Mouse (Mus musculus) embryonic facial prominence, embryonic 11.5 days (tissue): ENCODE data around the gene Tnfsf13. TPM values are rescaled to one million over a fixed set of nuclear protein-coding genes. Genes with fewer than 3 reads are reported as not detected.
"Not testable (repeated sequence)": the region's sequence is repeated elsewhere in the genome, so short reads cannot be mapped to it uniquely, and the experiment has no call there.

Experiments used
- ATAC-seq: fragments of 200-750 bp; cut with Nextera tagmentation; replicated peaks from 2 replicates; pipeline ENCODE4 v1.8.0; 2017; ENCODE audit warnings: low read depth; ENCODE audit not compliant: insufficient number of reproducible peaks, low FRiP score, low TSS enrichment
- DNase-seq: peaks from one replicate; pipeline ENCODE4 v3.0.0-alpha.2; 2015; ENCODE audit warnings: low spot score
- H3K27ac ChIP-seq: fragments of 300-500 bp; sonication (generic); replicated peaks from 2 replicates; pipeline ENCODE4 v1.5.1; 2014; ENCODE audit warnings: mild to moderate bottlenecking, low read depth, low read length, control low read depth
- H3K27me3 ChIP-seq: fragments of 300-500 bp; sonication (generic); 2 replicates; pipeline ENCODE4 v1.6.1; 2014; ENCODE audit warnings: mild to moderate bottlenecking, low read length, moderate library complexity, mixed read lengths; ENCODE audit not compliant: control insufficient read depth, insufficient read depth
- H3K36me3 ChIP-seq: fragments of 300-500 bp; sonication (generic); replicated peaks from 2 replicates; pipeline ENCODE4 v1.6.1; 2014; ENCODE audit warnings: low read depth, mild to moderate bottlenecking, low read length, moderate library complexity, mixed read lengths; ENCODE audit not compliant: control insufficient read depth, insufficient read depth
- H3K4me1 ChIP-seq: fragments of 300-500 bp; sonication (generic); 2 replicates; pipeline ENCODE4 v1.6.1; 2014; ENCODE audit warnings: low read length, mixed read lengths; ENCODE audit not compliant: control insufficient read depth, insufficient read depth
- H3K4me2 ChIP-seq: fragments of 300-500 bp; sonication (generic); 2 replicates; pipeline ENCODE4 v1.6.1; 2014; ENCODE audit warnings: low read depth, mild to moderate bottlenecking, control low read depth, low read length, moderate library complexity
- H3K4me3 ChIP-seq: fragments of 300-500 bp; sonication (generic); 2 replicates; pipeline ENCODE4 v1.5.1; 2014; ENCODE audit warnings: low read depth, low read length, control low read depth
- H3K9ac ChIP-seq: fragments of 300-500 bp; sonication (generic); replicated peaks from 2 replicates; pipeline ENCODE4 v1.6.1; 2014; ENCODE audit warnings: mild to moderate bottlenecking, control low read depth, low read length
- H3K9me3 ChIP-seq: fragments of 300-500 bp; sonication (generic); replicated peaks from 2 replicates; pipeline ENCODE4 v1.6.1; 2016; ENCODE audit warnings: mild to moderate bottlenecking, low read length, inconsistent platforms, mixed read lengths; ENCODE audit not compliant: control insufficient read depth
- WGBS: fragments of 180-500 bp; shearing (Covaris S2); extraction: QIAGEN DNeasy Blood & Tissue Kit; methylation state at CpG from one replicate; pipeline ENCODE4 v1.1.7; 2014; 5-methylcytosine and 5-hydroxymethylcytosine counted together
- polyA plus RNA-seq: library from polyadenylated mRNA; unstranded; fragments of >200 nt; fragmentation: Nextera tagmentation; extraction: Ambion mirVana; gene quantifications from 2 replicates; pipeline ENCODE4 v1.2.1, GENCODE M21; 2014

Gene Tnfsf13
- polyA plus RNA-seq, 1 experiment from 2014 or later, result 0.42 TPM

- H3K27ac ChIP-seq, H3K4me1 ChIP-seq, H3K9ac ChIP-seq, H3K9me3 ChIP-seq, ATAC-seq, H3K4me3 ChIP-seq, H3K4me2 ChIP-seq, H3K36me3 ChIP-seq, H3K27me3 ChIP-seq, DNase-seq: not testable (repeated sequence)
- WGBS, result 47% methylated on average over 2 of the region's 3 CpGs
Measured at GRCm38 (mm10) chr11:69703381-69703780, 17.8 kb upstream of the Tnfsf13 start.

GRCm38 (mm10) chr11:69702886-69703285 lies 17.3 kb upstream of the Tnfsf13 start:
- not testable (repeated sequence) for ATAC-seq, DNase-seq, H3K36me3 ChIP-seq, H3K9ac ChIP-seq, H3K4me1 ChIP-seq, H3K4me3 ChIP-seq, H3K27ac ChIP-seq, H3K4me2 ChIP-seq, H3K9me3 ChIP-seq, H3K27me3 ChIP-seq
- WGBS, result 90% methylated on average over 9 of the region's 10 CpGs

- H3K4me3 ChIP-seq, result no peak overlapping the region
- DNase-seq (no peak), ATAC-seq (no peak)
- no peak overlapping the region for H3K27ac ChIP-seq
- no peaks in the 10 kb centered on the region for H3K9me3 ChIP-seq
- H3K9ac ChIP-seq, result no peak overlapping the region
- H3K4me1 ChIP-seq, result peaks cover 3% of the 10 kb centered on the region; the same call in 1 of the 2 replicates
- H3K27me3 ChIP-seq, result no peaks in the 10 kb centered on the region
- 59% methylated on average over 1 of the region's 1 CpGs for WGBS
- no peak overlapping the region for H3K4me2 ChIP-seq
- H3K36me3 ChIP-seq, result no peaks in the 10 kb centered on the region
Measured at GRCm38 (mm10) chr11:69699595-69699994, 14.0 kb upstream of the Tnfsf13 start.

- DNase-seq (no peak), ATAC-seq (no peak)
- WGBS, result 63% methylated on average over 5 of the region's 5 CpGs
- H3K27me3 ChIP-seq, result no peaks in the 10 kb centered on the region
- H3K4me2 ChIP-seq, result no peak overlapping the region
- H3K9me3 ChIP-seq, result no peaks in the 10 kb centered on the region
- H3K4me3 ChIP-seq, result no peak overlapping the region
- H3K9ac ChIP-seq, result no peak overlapping the region
- H3K4me1 ChIP-seq, result peaks cover 3% of the 10 kb centered on the region; the same call in 1 of the 2 replicates
- no peaks in the 10 kb centered on the region for H3K36me3 ChIP-seq
- no peak overlapping the region for H3K27ac ChIP-seq
Measured at GRCm38 (mm10) chr11:69698574-69698973, 13.0 kb upstream of the Tnfsf13 start.

GRCm38 (mm10) chr11:69697396-69697795 lies 11.8 kb upstream of the Tnfsf13 start:
- H3K9me3 ChIP-seq, result no peaks in the 10 kb centered on the region
- WGBS, result 89% methylated on average over 3 of the region's 3 CpGs
- no peak for ATAC-seq

GRCm38 (mm10) chr11:69695361-69696181 lies 10.0 kb upstream of the Tnfsf13 start, which contains the start of the genes Tnfsf12 and Tnfsfm13:
Gene Tnfsf12 (minus strand): TSS chr11:69695849.
Gene Tnfsfm13 (minus strand): TSS chr11:69696098.
- H3K27me3 ChIP-seq, result no peaks in the 10 kb centered on the region
- H3K36me3 ChIP-seq, result no peaks in the 10 kb centered on the region
- H3K9me3 ChIP-seq, result no peaks in the 10 kb centered on the region
- H3K4me1 ChIP-seq, result peaks cover 3% of the 10 kb centered on the region; the same call in 1 of the 2 replicates
- H3K27ac ChIP-seq, result 0 out of 2 replicates have a peak within 1 kb of the TSS, but pooled peaks have one; percentile 9
- H3K4me2 ChIP-seq, result peak within 1 kb of the TSS; percentile 96
- peak within 1 kb of the TSS; percentile 50 for H3K4me3 ChIP-seq
- ATAC-seq (peak; percentile 74), DNase-seq (peak; percentile 65)
- peak within 1 kb of the TSS; percentile 84 for H3K9ac ChIP-seq
- 1% methylated on average over 41 of the region's 41 CpGs for WGBS

More at GRCm38 (mm10) chr11:69697396-69697795, 11.8 kb upstream of the Tnfsf13 start:
- no peak for DNase-seq
- Histone ChIP-seq H3K36me3 (no peaks in the 10 kb centered on the region), H3K4me2 (no peak overlapping the region), H3K4me1 (peaks cover 3% of the 10 kb centered on the region; the same call in 1 of the 2 replicates), H3K27me3 (no peaks in the 10 kb centered on the region), H3K27ac (no peak overlapping the region), H3K4me3 (no peak overlapping the region), H3K9ac (no peak overlapping the region)

- H3K4me3 ChIP-seq, result peak overlapping the region; percentile 50
- H3K27ac ChIP-seq, result no peak overlapping the region
- H3K9ac ChIP-seq, result no peak overlapping the region; the same call in 1 of the 2 replicates
- no peak for DNase-seq
- H3K36me3 ChIP-seq, result no peaks in the 10 kb centered on the region
- peak overlapping the region; percentile 96; the same call in 1 of the 2 replicates for H3K4me2 ChIP-seq
- no peaks in the 10 kb centered on the region for H3K9me3 ChIP-seq
- H3K4me1 ChIP-seq, result peaks cover 3% of the 10 kb centered on the region; the same call in 1 of the 2 replicates
- WGBS, result 26% methylated on average over 6 of the region's 6 CpGs
- H3K27me3 ChIP-seq, result no peaks in the 10 kb centered on the region
- no peak for ATAC-seq
Measured at GRCm38 (mm10) chr11:69695046-69695360, 9.4 kb upstream of the Tnfsf13 start.

GRCm38 (mm10) chr11:69693421-69693965 lies 7.9 kb upstream of the Tnfsf13 start:
- DNase-seq, result no peak
- peaks cover 3% of the 10 kb centered on the region; the same call in 1 of the 2 replicates for H3K4me1 ChIP-seq
- H3K4me2 ChIP-seq, result no peak overlapping the region
- 71% methylated on average over 11 of the region's 11 CpGs for WGBS
- no peaks in the 10 kb centered on the region for H3K9me3 ChIP-seq
- no peak for ATAC-seq
- no peak overlapping the region for H3K4me3 ChIP-seq
- H3K9ac ChIP-seq, result no peak overlapping the region
- H3K27me3 ChIP-seq, result no peaks in the 10 kb centered on the region
- H3K27ac ChIP-seq, result no peak overlapping the region
- H3K36me3 ChIP-seq, result no peaks in the 10 kb centered on the region
